Mouse (Mus musculus): ENCODE results near the gene Sema3d.

DNA sequence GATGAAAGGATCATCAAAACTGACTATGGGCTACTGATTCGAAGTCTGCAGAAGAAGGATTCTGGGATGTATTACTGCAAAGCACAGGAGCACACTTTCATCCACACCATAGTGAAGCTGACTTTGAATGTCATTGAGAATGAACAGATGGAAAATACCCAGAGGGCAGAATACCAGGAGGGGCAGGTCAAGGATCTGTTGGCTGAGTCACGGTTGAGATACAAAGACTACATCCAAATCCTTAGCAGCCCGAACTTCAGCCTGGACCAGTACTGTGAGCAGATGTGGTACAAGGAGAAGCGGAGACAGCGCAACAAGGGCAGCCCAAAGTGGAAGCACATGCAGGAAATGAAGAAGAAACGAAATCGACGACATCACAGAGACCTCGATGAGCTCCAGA lies 201.7 kb downstream of the Sema3d start:
- TF ChIP-seq CTCF (IDR thresholded peaks at IDR 0.05; ENCODE audit: extremely low read depth, insufficient read length, insufficient replicate concordance, low read depth, low read length) (no peak), POLR2A (IDR thresholded peaks at IDR 0.05; ENCODE audit: low read depth, low read length) (no peak)

All from small intestine, adult 2 months (tissue).